Mouse (Mus musculus) c-Kit-positive CD71-positive TER-119-positive erythroid progenitor cells, embryonic 14.5 days (primary cell): Measurements from ENCODE around the gene Grhl3.
A peak's percentile ranks its signal among the peaks of the same experiment; 100 is the strongest.

Experiments used
- DNase-seq: peaks from one replicate; pipeline ENCODE4 v3.0.0-alpha.2; 2013; ENCODE audit warnings: low spot score

Gene Grhl3

DNA sequence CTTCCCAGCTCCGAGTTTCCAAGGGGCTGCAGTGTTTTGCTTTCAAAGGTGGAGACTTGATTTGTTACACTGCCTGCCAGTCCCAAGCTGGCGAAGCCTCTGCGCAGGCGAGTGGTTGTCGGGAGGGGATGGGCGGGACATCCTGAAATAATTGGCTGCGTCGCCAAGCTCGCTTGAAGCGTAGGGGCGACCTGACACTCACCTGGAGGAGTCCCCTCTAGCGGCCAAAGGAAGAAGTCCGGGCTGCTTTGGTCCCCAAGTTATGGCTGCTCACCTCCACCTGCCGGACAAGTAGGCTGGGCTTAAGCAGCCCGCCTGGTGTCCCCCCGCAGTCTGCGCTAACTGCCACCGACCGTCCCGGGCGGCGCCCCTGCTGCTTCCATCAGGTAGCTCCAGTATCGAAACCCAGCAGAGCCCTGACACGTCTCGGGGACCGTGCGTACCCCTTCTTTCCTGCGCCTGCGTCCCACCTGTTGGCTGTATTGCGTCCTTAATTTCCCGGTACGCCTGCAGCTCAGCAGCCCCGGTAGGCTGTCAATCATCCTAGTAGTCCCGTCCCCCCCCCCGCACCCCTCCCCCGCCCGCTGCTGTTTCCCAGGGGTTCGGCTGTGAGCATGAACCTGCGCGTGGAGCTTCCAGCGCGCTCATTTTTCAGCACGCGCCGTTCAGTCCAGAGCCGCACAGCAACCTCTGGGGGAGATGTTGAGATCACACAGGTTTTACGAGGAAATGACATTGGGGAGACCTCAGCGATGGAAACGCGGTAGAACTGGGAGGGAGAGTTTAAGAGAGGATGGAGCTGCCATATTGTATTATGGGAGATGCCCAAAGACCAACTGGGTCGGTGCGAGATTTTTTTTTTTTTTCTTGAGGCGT lies 78.7 kb downstream of the Grhl3 start, which contains the start of the genes Stpg1 and Nipal3:
Gene Stpg1 (plus strand): TSS at position 270 of the 876 bp plus-strand sequence.
Gene Nipal3 (minus strand): TSS at position 518 of the 876 bp plus-strand sequence.
- DNase-seq: peak; percentile 90

- DNase-seq: peak; percentile 55
Measured at GRCm38 (mm10) chr4:135493691-135494520, 79.5 kb downstream of the Grhl3 start.

DNA sequence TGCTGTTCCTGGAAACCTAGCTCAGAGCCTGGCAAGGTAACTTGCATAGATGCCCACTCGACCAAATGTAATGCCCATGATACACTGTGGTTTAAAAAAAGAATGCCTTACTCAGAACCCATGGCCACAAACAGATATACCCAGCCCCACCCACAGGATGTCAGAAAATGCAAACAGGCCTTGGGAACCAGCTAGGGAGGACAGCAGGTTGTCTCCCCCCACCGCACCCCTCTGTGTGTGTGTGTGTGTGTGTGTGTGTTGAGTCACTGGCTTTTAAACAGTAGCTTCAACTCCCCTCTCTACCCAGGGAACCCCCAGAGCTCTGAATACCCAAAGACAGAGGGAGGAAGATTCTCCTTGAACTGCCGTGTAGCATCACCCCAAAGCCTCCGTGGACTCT lies 80.2 kb downstream of the Grhl3 start:
- no peak for DNase-seq
